Mouse (Mus musculus): Measurements from ENCODE around the gene Cox19.

Cox19 gene

DNA sequence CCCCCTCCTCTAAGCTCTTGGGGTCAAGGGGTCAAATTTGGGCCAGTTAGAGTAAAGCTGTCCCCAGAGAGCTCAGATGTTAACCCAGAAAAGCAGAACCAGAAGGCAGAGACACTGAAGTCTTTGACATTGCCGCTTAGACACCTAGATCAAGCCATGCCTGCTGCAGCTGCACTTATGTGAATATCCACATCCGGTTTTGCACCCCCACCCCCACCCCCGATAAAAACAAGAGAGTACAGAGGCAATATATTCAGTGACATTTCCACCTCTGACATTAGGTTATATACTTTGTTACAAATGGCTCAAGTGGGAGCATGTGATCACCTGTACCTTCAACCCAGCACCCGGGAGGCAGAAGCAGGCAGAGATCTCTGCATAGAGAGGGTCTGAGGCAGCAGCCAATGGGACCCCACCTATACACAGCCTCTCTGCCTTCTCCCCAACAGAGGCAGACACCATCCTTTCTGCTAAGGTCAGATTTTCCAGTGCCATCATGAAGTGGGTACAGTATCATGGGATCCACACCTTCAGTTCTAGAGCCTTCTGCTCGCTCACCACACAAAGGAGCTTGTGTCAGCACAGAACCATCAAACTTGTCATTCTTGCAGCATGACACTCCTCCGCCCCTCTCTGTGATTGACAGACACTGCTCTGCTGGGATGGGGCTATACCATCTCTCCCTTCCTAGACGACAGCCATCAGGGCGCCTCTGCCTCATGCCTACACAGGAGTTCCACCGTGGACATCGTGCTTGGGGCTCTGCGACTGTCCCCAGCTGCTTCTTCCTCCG, 60.6 kb downstream of the Cox19 start:
- DNase-seq: no peak

DNA sequence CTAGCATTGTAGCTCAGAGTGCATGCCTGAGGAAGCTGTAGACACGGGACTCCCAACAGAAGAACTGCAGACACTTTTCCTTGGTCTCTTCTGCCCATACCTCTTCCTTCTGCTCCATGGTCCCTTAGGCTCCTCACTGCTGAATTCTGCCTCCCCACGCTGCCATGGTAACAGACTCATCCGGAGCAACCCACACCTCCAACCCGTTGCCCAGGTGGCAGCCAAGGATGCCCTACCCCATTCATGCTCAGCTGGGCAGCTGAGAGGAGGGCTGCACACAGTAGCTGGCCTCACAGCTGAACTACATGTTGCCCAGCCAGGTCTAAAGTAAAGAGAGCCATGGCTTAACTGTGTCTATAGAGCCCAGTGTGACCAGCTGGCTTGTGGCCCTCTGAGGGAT, 62.6 kb downstream of the Cox19 start:
- DNase-seq: no peak

DNA sequence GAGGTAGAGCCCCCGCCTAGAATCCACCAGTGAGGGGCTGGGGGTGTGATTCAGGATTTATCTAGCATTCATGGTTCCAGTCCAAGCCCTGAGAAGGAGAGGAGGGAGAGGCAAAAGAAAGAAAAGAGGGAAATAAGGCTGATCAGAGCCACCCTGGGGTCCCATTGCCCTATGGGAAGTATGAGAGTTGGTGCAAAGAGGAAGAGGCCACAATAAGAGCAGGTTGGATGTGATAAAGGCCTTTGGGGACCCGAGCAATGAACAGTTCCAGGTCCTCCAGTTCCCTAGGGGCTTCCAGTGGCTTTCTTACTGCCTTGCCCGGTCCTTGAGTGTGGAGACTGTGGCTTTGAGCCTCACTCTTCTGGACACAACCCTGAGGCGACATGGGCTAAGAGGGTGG, 63.4 kb downstream of the Cox19 start:
- DNase-seq: no peak

DNA sequence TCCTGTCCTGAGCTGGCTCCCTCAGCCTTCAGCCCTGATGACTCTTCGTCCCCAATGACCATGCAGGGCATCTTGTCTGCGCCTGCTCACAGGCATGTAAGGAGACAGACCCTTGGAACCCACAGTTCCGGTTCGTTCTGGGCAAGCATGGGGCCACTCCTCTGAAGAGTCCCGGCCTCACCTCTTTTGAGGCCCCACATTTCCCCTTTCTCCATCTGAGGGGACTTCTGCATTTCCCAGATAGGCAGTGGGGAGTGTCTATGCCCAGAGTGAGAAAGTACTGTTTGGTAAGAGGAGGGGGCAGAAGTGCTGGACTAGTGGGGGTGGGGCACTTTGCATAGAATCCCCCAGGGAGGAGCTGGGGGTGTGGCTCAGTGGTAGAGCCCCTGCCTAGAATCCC, 64.1 kb downstream of the Cox19 start:
- peak; percentile 42 for DNase-seq

Data from lung, postnatal 36 days (tissue).